Mouse (Mus musculus) left cerebral cortex, postnatal 36 days (tissue): ENCODE measurements around the gene Hck. TPM values are rescaled to one million over a fixed set of nuclear protein-coding genes. Genes with fewer than 3 reads are reported as not detected.

Experiments
- DNase-seq, 2 experiments: peaks; one replicate each; pipeline ENCODE4 v3.0.0; 2021 to 2022; ENCODE audit warnings: low spot score in 2 of 2, mixed read lengths in 1 of 2
- intact Hi-C: fragments of 180-260 bp; cut with DNase I; formaldehyde crosslinking; loops from one replicate; pipeline ENCODE4 v1.15.1; 2025
- total RNA-seq, 2 experiments: library from RNA; stranded (reverse); gene quantifications; 2 replicates each; pipeline ENCODE4 v1.2.3; 2021

The Hck gene
- total RNA-seq, 2 experiments from 2014 or later = 2.1 to 2.4 TPM

- intact Hi-C loops = no loop called here
- DNase-seq = no peak
These were observed 71.7 kb downstream of the Hck start for GRCm38 (mm10) chr2:153179961-153180360.

GRCm38 (mm10) chr2:153186176-153186591, 77.9 kb downstream of the Hck start:
- intact Hi-C loops = no loop called here
- peak in 1 of 2 experiments; percentile 20 for DNase-seq

DNA sequence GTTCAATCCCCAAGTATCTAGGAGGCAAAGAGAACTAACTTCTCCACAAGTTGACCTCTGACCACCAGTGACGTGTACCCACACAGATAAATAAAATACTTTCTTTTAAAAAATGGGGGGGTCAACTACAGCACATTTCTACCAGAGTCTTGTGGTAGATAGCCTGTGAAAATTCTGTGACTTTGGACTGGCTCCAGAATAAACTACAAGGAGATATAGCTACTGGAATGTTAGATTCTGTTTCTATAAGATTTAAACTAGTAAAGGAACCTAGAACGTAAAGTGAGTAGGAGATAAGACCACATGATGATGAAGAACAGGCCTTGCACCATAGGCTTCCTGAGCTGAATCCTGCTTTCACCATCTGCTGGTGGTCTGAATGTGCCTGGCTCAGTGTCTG, 79.6 kb downstream of the Hck start:
- intact Hi-C loops = no loop called here
- DNase-seq = no peak

DNA sequence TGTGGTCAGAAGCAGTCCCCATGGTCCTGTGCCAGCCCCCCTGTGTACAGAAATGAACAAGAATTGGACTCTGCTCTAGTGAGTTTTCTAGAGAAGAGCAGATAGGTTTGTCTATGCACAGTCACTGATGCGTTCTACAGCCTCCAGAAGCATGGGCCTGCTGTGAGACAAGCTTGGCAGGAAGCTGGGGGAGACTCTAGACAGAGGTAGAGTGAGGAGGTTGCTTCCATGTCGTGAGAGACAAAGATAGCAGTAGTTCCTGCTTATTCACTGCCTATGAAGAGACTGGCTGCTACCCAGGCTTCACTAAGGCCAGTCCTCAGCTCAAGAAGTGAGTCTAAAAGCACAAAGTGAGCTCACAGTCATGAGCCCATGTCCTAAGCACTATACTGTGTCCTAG, 83.0 kb downstream of the Hck start:
- intact Hi-C loops = no loop called here
- DNase-seq = no peak

- intact Hi-C loops = no loop called here
- DNase-seq = no peak
These were observed 86.0 kb downstream of the Hck start for GRCm38 (mm10) chr2:153194255-153194654.

- intact Hi-C loops = no loop called here
- DNase-seq = no peak
These were observed 90.2 kb downstream of the Hck start for GRCm38 (mm10) chr2:153198485-153198884.

GRCm38 (mm10) chr2:153199114-153199513, 90.8 kb downstream of the Hck start:
- no peak for DNase-seq
- intact Hi-C loops = no loop called here

Other genes with a start within 250 kb of the Hck start
- not detected for gene Mylk2, start 197.1 kb upstream of the Hck start, total RNA-seq
- under 1 TPM; 0.49 to 0.50 TPM for gene Foxs1, start 175.3 kb upstream of the Hck start, total RNA-seq
- 10 to 100 TPM; 14.7 to 23.6 TPM for gene Dusp15, start 156.8 kb upstream of the Hck start, total RNA-seq
- 1 to 10 TPM; 1.3 to 3.6 TPM for gene Ttll9, start 146.0 kb upstream of the Hck start, total RNA-seq
- 10 to 100 TPM; 46.9 to 59.5 TPM for gene Pdrg1, start 93.0 kb upstream of the Hck start, total RNA-seq
- gene Xkr7, start 76.6 kb upstream of the Hck start, total RNA-seq = 1 to 10 TPM; 5.2 to 7.0 TPM
- gene Ccm2l, start 42.5 kb upstream of the Hck start, total RNA-seq = 1 to 10 TPM; 4.0 to 5.8 TPM
- gene Tm9sf4, start 52.8 kb downstream of the Hck start, total RNA-seq = 100 to 1,000 TPM; 114 to 123 TPM
- gene Tspyl3, start 117.0 kb downstream of the Hck start, total RNA-seq = 10 to 100 TPM; 26.2 to 29.5 TPM
- gene Plagl2, start 133.0 kb downstream of the Hck start, total RNA-seq = 1 to 10 TPM; 5.2 to 6.5 TPM
- gene Pofut1, start 133.1 kb downstream of the Hck start, total RNA-seq = 10 to 100 TPM; 14.9 to 18.4 TPM
- 10 to 100 TPM; 56.4 to 58.6 TPM for gene Kif3b, start 182.9 kb downstream of the Hck start, total RNA-seq
- 10 to 100 TPM; 34.3 to 36.7 TPM for gene Asxl1, start 237.4 kb downstream of the Hck start, total RNA-seq